Mouse (Mus musculus) ES-Bruce4 (cell line): ENCODE measurements around the gene Ppm1h.

Experiments
- CTCF ChIP-seq: IDR thresholded peaks from one replicate; pipeline ENCODE4 v1.8.1; 2011; ENCODE audit warnings: low read depth, low read length
- POLR2A ChIP-seq: IDR thresholded peaks from one replicate; pipeline ENCODE4 v1.8.1; 2011; ENCODE audit warnings: low read length; ENCODE audit not compliant: insufficient read depth

- no peak for TF ChIP-seq CTCF
- TF ChIP-seq POLR2A: no peak
Measured at GRCm38 (mm10) chr10:122958699-122959098, 280.1 kb downstream of the Ppm1h start.
